Mouse (Mus musculus): ENCODE results near the gene Tekt4.

The Tekt4 gene

DNA sequence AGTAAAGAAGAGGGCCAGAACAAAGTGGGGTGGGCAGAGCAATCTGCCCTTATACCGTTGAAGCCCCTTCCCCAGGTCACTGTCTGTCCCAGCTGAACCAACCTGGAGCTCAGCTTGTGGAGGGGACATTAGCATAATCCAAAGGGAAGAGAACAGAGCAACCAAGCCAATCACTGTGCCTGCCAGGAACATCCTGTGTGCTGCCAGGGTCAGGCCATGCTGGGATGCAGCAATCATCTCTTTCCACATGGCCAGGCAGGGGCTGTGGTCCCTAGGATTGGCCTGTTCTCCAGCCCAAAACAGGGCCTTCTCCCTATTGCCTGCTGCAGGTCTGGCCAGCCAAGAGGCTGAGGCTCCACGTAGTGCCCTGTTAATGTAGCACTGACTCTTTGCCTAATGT, 28.4 kb upstream of the Tekt4 start:
- peaks cover 39% of the 10 kb centered on the region for H3K4me1 ChIP-seq (replicated peaks; ENCODE audit: low read depth, low read length)
- no peaks in the 10 kb centered on the region for H3K9me3 ChIP-seq (ENCODE audit: low read length)
- no peak for TF ChIP-seq POU5F1 (IDR thresholded peaks at IDR 0.05; ENCODE audit: borderline replicate concordance, low read length)
- no peak for TF ChIP-seq NANOG (IDR thresholded peaks at IDR 0.05; ENCODE audit: borderline replicate concordance, low read length)
- no peak for TF ChIP-seq CTCF (conservative IDR thresholded peaks at IDR 0.05; ENCODE audit: low read length)
- H3K27me3 ChIP-seq (ENCODE audit: insufficient read depth, low read length), result peaks cover 29% of the 10 kb centered on the region
- H3K36me3 ChIP-seq (ENCODE audit: insufficient read depth, low read length), result no peaks in the 10 kb centered on the region
- no peak overlapping the region for H3K4me3 ChIP-seq (replicated peaks; ENCODE audit: low read length)

DNA sequence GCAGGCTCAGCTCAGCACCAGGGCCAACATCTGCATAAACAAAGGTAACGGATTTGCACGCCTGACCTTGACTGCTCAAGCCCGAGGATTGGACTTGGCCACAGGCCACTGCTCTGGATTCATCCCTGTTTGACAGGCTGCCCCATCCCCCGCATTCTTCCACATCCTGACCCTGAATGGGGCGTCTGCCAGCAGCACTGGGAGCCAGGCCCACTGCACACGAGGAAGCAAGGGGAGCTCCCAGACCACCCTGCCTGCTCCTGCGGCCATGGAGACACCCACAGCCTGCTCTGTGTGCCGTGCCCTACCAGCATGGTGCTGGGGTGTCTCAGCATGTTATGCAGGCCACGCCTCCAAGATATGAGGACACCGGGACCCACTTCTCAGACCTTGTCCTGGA, 27.0 kb upstream of the Tekt4 start:
- Histone ChIP-seq H3K4me3 (replicated peaks; ENCODE audit: low read length) (no peak overlapping the region), H3K4me1 (replicated peaks; ENCODE audit: low read depth, low read length) (peaks cover 50% of the 10 kb centered on the region), H3K27me3 (ENCODE audit: insufficient read depth, low read length) (peaks cover 44% of the 10 kb centered on the region), H3K36me3 (ENCODE audit: insufficient read depth, low read length) (no peaks in the 10 kb centered on the region), H3K9me3 (ENCODE audit: low read length) (no peaks in the 10 kb centered on the region)
- no peak for TF ChIP-seq CTCF (conservative IDR thresholded peaks at IDR 0.05; ENCODE audit: low read length)
- TF ChIP-seq POU5F1 (IDR thresholded peaks at IDR 0.05; ENCODE audit: borderline replicate concordance, low read length), result no peak
- TF ChIP-seq NANOG (IDR thresholded peaks at IDR 0.05; ENCODE audit: borderline replicate concordance, low read length), result no peak

DNA sequence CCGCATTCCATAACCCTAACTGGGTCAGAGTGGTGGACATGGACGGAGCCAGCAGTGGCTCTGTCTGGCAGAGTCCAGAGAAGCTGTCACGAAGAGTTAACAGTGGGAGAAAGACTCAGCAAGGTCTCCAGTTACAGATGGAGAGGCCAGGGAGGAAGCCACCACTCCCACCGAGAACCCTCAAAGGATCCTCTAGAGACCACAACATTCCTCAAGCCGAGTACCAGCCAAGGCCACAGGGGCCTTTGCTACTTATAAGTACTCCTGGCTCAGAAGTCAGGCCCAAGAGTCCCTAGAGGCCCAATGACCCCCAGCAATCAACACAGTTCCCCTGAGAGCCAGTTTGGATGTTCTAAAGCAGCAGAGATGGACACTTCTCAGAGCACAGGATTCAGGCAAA, 25.2 kb upstream of the Tekt4 start:
- Histone ChIP-seq H3K36me3 (ENCODE audit: insufficient read depth, low read length) (no peaks in the 10 kb centered on the region), H3K27me3 (ENCODE audit: insufficient read depth, low read length) (peaks cover 57% of the 10 kb centered on the region), H3K4me1 (replicated peaks; ENCODE audit: low read depth, low read length) (peaks cover 49% of the 10 kb centered on the region), H3K9me3 (ENCODE audit: low read length) (no peaks in the 10 kb centered on the region), H3K4me3 (replicated peaks; ENCODE audit: low read length) (no peak overlapping the region)
- no peak for TF ChIP-seq NANOG (IDR thresholded peaks at IDR 0.05; ENCODE audit: borderline replicate concordance, low read length)
- TF ChIP-seq CTCF (conservative IDR thresholded peaks at IDR 0.05; ENCODE audit: low read length), result no peak
- no peak for TF ChIP-seq POU5F1 (IDR thresholded peaks at IDR 0.05; ENCODE audit: borderline replicate concordance, low read length)

GRCm38 (mm10) chr17:25429886-25430285, 24.5 kb upstream of the Tekt4 start:
- H3K27me3 ChIP-seq (ENCODE audit: insufficient read depth, low read length), result peaks cover 63% of the 10 kb centered on the region
- no peaks in the 10 kb centered on the region for H3K9me3 ChIP-seq (ENCODE audit: low read length)
- no peak overlapping the region for H3K4me3 ChIP-seq (replicated peaks; ENCODE audit: low read length)
- TF ChIP-seq NANOG (IDR thresholded peaks at IDR 0.05; ENCODE audit: borderline replicate concordance, low read length), result no peak
- peaks cover 50% of the 10 kb centered on the region for H3K4me1 ChIP-seq (replicated peaks; ENCODE audit: low read depth, low read length)
- H3K36me3 ChIP-seq (ENCODE audit: insufficient read depth, low read length), result no peaks in the 10 kb centered on the region

GRCm38 (mm10) chr17:25430534-25430933, 23.9 kb upstream of the Tekt4 start:
- no peak for TF ChIP-seq NANOG (IDR thresholded peaks at IDR 0.05; ENCODE audit: borderline replicate concordance, low read length)
- TF ChIP-seq CTCF (conservative IDR thresholded peaks at IDR 0.05; ENCODE audit: low read length), result no peak
- TF ChIP-seq POU5F1 (IDR thresholded peaks at IDR 0.05; ENCODE audit: borderline replicate concordance, low read length), result no peak
- H3K4me3 ChIP-seq (replicated peaks; ENCODE audit: low read length), result no peak overlapping the region
- peaks cover 50% of the 10 kb centered on the region for H3K4me1 ChIP-seq (replicated peaks; ENCODE audit: low read depth, low read length)
- H3K9me3 ChIP-seq (ENCODE audit: low read length), result no peaks in the 10 kb centered on the region
- H3K27me3 ChIP-seq (ENCODE audit: insufficient read depth, low read length), result peaks cover 70% of the 10 kb centered on the region
- no peaks in the 10 kb centered on the region for H3K36me3 ChIP-seq (ENCODE audit: insufficient read depth, low read length)

- Histone ChIP-seq H3K4me3 (replicated peaks; ENCODE audit: low read length) (peak overlapping the region; percentile 91), H3K27me3 (ENCODE audit: insufficient read depth, low read length) (peaks cover 84% of the 10 kb centered on the region), H3K9me3 (ENCODE audit: low read length) (no peaks in the 10 kb centered on the region), H3K4me1 (replicated peaks; ENCODE audit: low read depth, low read length) (peaks cover 41% of the 10 kb centered on the region), H3K36me3 (ENCODE audit: insufficient read depth, low read length) (no peaks in the 10 kb centered on the region)
- no peak for TF ChIP-seq CTCF (conservative IDR thresholded peaks at IDR 0.05; ENCODE audit: low read length)
- no peak for TF ChIP-seq POU5F1 (IDR thresholded peaks at IDR 0.05; ENCODE audit: borderline replicate concordance, low read length)
- no peak for TF ChIP-seq NANOG (IDR thresholded peaks at IDR 0.05; ENCODE audit: borderline replicate concordance, low read length)
Observed at GRCm38 (mm10) chr17:25432433-25433181, 21.8 kb upstream of the Tekt4 start.

GRCm38 (mm10) chr17:25433223-25433616, 21.2 kb upstream of the Tekt4 start:
- H3K4me1 ChIP-seq (replicated peaks; ENCODE audit: low read depth, low read length), result peaks cover 36% of the 10 kb centered on the region
- TF ChIP-seq NANOG (IDR thresholded peaks at IDR 0.05; ENCODE audit: borderline replicate concordance, low read length) (no peak), POU5F1 (IDR thresholded peaks at IDR 0.05; ENCODE audit: borderline replicate concordance, low read length) (no peak), CTCF (conservative IDR thresholded peaks at IDR 0.05; ENCODE audit: low read length) (no peak)

DNA sequence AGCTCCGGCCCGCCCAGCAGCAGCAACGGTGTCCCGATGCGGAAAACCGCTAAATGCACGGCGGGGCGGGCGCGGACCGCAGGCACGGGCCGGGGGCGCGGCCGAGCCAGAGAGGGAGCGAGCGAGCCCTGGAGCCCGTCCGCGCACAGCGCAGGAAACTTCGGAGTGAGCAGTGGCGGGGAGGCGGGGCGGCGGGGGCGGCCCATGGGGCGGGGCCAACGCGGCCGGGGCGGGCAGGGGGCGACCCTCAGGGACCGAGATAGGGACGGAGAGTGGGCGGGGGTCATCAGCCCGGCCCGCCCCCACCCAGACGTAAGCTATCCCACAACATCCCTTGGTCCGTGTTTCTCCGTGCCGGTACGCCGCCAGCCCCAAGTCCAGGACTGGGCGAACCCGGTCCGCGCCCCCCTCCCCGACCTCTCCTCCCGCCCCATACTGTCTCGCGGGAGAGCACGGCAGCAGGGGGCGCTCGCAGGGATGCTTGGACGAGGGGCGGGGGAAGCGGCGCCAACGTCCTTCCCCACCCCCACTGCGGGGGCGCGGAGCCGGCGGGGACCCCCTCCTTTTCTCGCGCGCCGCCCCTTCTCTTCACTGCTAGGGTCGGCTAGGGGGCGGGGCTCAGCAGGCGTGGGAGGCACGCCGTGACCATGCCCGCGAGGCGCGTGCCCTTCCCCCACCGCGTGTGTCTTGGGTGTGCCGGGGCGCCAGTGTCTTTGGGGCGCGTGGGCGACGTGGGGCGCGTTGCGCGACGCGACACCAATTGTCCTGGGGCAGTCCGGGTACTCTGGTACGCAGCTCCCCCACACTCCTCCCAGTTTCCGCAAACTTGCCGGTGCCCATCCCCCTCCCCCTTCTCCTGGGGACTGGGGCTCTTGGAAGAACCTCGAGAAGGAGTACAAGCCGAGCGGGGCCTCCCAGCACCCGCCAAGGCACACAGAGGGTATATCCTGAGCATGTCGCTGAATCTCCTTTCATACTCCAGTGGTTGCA, 20.5 kb upstream of the Tekt4 start, which contains the start of gene Cacna1h:
Cacna1h (minus strand) TSS at position 167 of the 990 bp plus-strand sequence.
- peaks cover 77% of the 10 kb centered on the region for H3K27me3 ChIP-seq (ENCODE audit: insufficient read depth, low read length)
- H3K4me1 ChIP-seq (replicated peaks; ENCODE audit: low read depth, low read length), result peaks cover 36% of the 10 kb centered on the region
- TF ChIP-seq CTCF (conservative IDR thresholded peaks at IDR 0.05; ENCODE audit: low read length), result no peak
- no peak for TF ChIP-seq NANOG (IDR thresholded peaks at IDR 0.05; ENCODE audit: borderline replicate concordance, low read length)
- TF ChIP-seq POU5F1 (IDR thresholded peaks at IDR 0.05; ENCODE audit: borderline replicate concordance, low read length), result no peak

More at GRCm38 (mm10) chr17:25433223-25433616, 21.2 kb upstream of the Tekt4 start:
- Histone ChIP-seq H3K4me3 (replicated peaks; ENCODE audit: low read length) (peak overlapping the region; percentile 91), H3K27me3 (ENCODE audit: insufficient read depth, low read length) (peaks cover 79% of the 10 kb centered on the region), H3K9me3 (ENCODE audit: low read length) (no peaks in the 10 kb centered on the region), H3K36me3 (ENCODE audit: insufficient read depth, low read length) (no peaks in the 10 kb centered on the region)

More for the DNA sequence above, 20.5 kb upstream of the Tekt4 start, which contains the start of gene Cacna1h:
- Histone ChIP-seq H3K4me3 (replicated peaks; ENCODE audit: low read length) (peak within 1 kb of the TSS; percentile 91), H3K9me3 (ENCODE audit: low read length) (no peaks in the 10 kb centered on the region), H3K36me3 (ENCODE audit: insufficient read depth, low read length) (no peaks in the 10 kb centered on the region)
